Mouse (Mus musculus) forebrain, embryonic 11.5 days (tissue): Measurements from ENCODE around the gene Spire2. TPM values are rescaled to one million over a fixed set of nuclear protein-coding genes. Genes with fewer than 3 reads are reported as not detected.

ENCODE experiments used
- ATAC-seq: fragments of 200-750 bp; cut with Nextera tagmentation; replicated peaks from 2 replicates; pipeline ENCODE4 v1.8.0; 2017; ENCODE audit warnings: moderate TSS enrichment; ENCODE audit not compliant: low FRiP score
- DNase-seq: peaks from one replicate; pipeline ENCODE4 v3.0.0-alpha.2; 2017; ENCODE audit warnings: low spot score
- H3K27ac ChIP-seq: fragments of 300-500 bp; sonication (generic); 2 replicates; pipeline ENCODE4 v1.5.1; 2014; ENCODE audit warnings: low read depth, low read length
- H3K27me3 ChIP-seq: fragments of 300-500 bp; sonication (generic); 2 replicates; pipeline ENCODE4 v1.6.1; 2014; ENCODE audit warnings: mild to moderate bottlenecking, low read length, mixed read lengths; ENCODE audit not compliant: control insufficient read depth, insufficient read depth
- H3K36me3 ChIP-seq: fragments of 300-500 bp; sonication (generic); 2 replicates; pipeline ENCODE4 v1.6.1; 2014; ENCODE audit warnings: mild to moderate bottlenecking, low read length, moderate library complexity, mixed read lengths; ENCODE audit not compliant: control insufficient read depth, insufficient read depth
- H3K4me1 ChIP-seq: fragments of 300-500 bp; sonication (generic); replicated peaks from 2 replicates; pipeline ENCODE4 v1.6.1; 2014; ENCODE audit warnings: low read length, mixed read lengths; ENCODE audit not compliant: control insufficient read depth, insufficient read depth
- H3K4me2 ChIP-seq: fragments of 300-500 bp; sonication (generic); 2 replicates; pipeline ENCODE4 v1.6.1; 2014; ENCODE audit warnings: low read depth, mild to moderate bottlenecking, low read length, moderate library complexity, mixed read lengths; ENCODE audit not compliant: severe bottlenecking
- H3K4me3 ChIP-seq: fragments of 300-500 bp; sonication (generic); 2 replicates; pipeline ENCODE4 v1.5.1; 2014; ENCODE audit warnings: low read depth, low read length
- H3K9ac ChIP-seq: fragments of 300-500 bp; sonication (generic); 2 replicates; pipeline ENCODE4 v1.6.1; 2014; ENCODE audit warnings: low read length
- H3K9me3 ChIP-seq: fragments of 300-500 bp; sonication (generic); 2 replicates; pipeline ENCODE4 v1.6.1; 2016; ENCODE audit warnings: low read length, mixed read lengths; ENCODE audit not compliant: control insufficient read depth
- WGBS: fragments of 180-500 bp; shearing (Covaris S2); extraction: QIAGEN DNeasy Blood & Tissue Kit; methylation state at CpG from one replicate; pipeline ENCODE4 v1.1.7; 2014; 5-methylcytosine and 5-hydroxymethylcytosine counted together
- polyA plus RNA-seq: library from polyadenylated mRNA; unstranded; fragments of >200 nt; fragmentation: Nextera tagmentation; extraction: Ambion mirVana; gene quantifications from 2 replicates; pipeline ENCODE4 v1.2.1, GENCODE M21; 2014

Spire2 gene
- polyA plus RNA-seq, 1 experiment from 2014 or later: 13.4 TPM

DNA sequence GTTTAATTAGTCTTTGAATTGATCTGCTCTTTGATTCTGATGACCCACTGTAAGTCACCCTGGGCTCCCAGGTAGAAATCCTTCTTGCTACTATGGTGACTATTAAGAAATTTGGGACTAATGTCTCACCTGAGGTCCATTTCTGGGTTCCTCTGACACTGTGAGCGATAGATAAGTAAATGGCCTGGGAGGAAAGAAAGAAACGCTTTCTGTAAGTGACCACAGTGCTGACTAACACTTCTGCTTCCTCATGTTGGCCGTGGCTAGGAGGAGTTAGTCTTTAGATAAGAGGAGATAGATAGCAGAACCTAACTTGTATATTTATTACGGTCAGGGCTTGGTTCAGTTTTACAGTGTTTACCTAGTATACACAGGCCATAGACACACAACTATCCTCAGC is 3.2 kb upstream of the Spire2 start:
- DNase-seq: no peak
- H3K27me3 ChIP-seq: no peaks in the 10 kb centered on the region
- 88% methylated on average over 4 of the region's 4 CpGs for WGBS
- no peak overlapping the region for H3K4me2 ChIP-seq
- peaks cover 7% of the 10 kb centered on the region; the same call in 1 of the 2 replicates for H3K4me1 ChIP-seq
- no peak for ATAC-seq
- H3K36me3 ChIP-seq: no peaks in the 10 kb centered on the region
- no peak overlapping the region for H3K4me3 ChIP-seq
- H3K27ac ChIP-seq: no peak overlapping the region
- H3K9ac ChIP-seq: no peak overlapping the region
- no peaks in the 10 kb centered on the region for H3K9me3 ChIP-seq

DNA sequence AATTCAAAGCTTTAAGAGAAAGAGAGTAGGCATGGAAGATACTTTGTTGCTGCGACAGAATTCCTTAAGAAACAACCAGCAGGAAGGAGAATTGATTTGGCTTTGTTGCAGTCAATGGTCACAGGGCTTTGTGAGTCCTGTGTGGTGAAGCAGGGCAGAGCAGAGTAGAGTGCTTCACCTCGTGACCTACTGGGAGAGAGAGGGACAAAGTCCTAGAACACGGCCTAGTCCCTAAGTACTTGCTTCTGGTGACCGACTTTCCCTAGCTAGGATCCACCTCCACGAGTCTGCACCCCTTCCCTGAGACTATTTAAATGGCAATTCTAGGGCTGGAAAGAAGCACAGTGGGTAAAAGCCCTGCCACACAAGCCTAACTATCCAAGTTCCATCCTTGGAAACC is 2.6 kb upstream of the Spire2 start:
- H3K36me3 ChIP-seq: no peaks in the 10 kb centered on the region
- DNase-seq: no peak
- H3K9me3 ChIP-seq: no peaks in the 10 kb centered on the region
- H3K4me3 ChIP-seq: no peak overlapping the region
- H3K4me1 ChIP-seq: peaks cover 8% of the 10 kb centered on the region; the same call in 1 of the 2 replicates
- no peak overlapping the region for H3K9ac ChIP-seq
- no peaks in the 10 kb centered on the region for H3K27me3 ChIP-seq
- no peak overlapping the region for H3K27ac ChIP-seq
- WGBS: 71% methylated on average over 5 of the region's 5 CpGs
- no peak for ATAC-seq
- H3K4me2 ChIP-seq: no peak overlapping the region

DNA sequence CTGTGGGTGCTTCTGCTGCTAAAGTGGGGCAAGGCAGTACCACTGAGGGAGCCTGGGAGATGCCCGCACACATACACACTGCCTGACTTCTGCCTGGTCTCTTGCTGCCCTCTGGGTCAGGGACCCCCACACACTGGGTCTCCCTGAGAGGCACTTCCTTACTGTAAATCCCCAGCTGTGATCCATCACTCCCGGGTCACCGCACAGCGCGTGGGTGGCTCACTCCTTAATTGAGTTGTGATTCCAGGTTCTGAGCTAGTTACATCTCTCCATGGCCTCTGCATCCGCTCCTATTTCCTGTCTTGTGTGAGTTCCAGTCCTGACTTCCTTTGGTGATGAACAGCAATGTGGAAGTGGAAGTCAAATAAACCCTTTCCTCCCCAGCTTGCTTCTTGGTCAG is 1.8 kb upstream of the Spire2 start:
- no peak overlapping the region for H3K9ac ChIP-seq
- H3K27ac ChIP-seq: no peak overlapping the region
- H3K36me3 ChIP-seq: no peaks in the 10 kb centered on the region
- H3K4me1 ChIP-seq: peaks cover 8% of the 10 kb centered on the region; the same call in 1 of the 2 replicates
- no peaks in the 10 kb centered on the region for H3K27me3 ChIP-seq
- 82% methylated on average over 6 of the region's 6 CpGs for WGBS
- H3K4me2 ChIP-seq: no peak overlapping the region
- DNase-seq (no peak), ATAC-seq (no peak)
- H3K4me3 ChIP-seq: no peak overlapping the region
- H3K9me3 ChIP-seq: no peaks in the 10 kb centered on the region

DNA sequence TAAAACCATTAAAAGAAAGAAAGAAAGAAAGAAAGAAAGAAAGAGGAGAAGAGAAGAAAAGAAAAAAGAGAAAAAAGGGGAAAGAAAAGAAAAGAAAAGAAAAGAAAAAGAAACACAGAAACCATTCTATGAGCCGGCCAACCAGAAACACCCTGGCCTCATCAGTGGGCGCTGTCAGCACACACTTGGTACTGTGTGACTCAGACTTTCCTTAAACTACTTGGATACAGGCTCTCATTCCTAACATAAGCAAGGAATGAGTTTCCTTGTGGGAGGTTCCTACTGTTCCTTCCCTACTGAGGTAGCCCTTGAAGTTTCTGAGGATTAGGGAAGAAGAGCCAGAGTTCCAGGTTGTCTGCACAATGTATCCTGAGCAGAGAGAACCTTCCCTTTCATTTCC is 1.2 kb upstream of the Spire2 start:
- ATAC-seq (no peak), DNase-seq (no peak)
- Histone ChIP-seq H3K9me3 (no peaks in the 10 kb centered on the region), H3K4me3 (no peak overlapping the region), H3K36me3 (no peaks in the 10 kb centered on the region), H3K4me1 (peaks cover 8% of the 10 kb centered on the region; the same call in 1 of the 2 replicates), H3K9ac (no peak overlapping the region), H3K4me2 (no peak overlapping the region), H3K27ac (no peak overlapping the region), H3K27me3 (no peaks in the 10 kb centered on the region)
- WGBS: 87% methylated on average over 2 of the region's 2 CpGs

DNA sequence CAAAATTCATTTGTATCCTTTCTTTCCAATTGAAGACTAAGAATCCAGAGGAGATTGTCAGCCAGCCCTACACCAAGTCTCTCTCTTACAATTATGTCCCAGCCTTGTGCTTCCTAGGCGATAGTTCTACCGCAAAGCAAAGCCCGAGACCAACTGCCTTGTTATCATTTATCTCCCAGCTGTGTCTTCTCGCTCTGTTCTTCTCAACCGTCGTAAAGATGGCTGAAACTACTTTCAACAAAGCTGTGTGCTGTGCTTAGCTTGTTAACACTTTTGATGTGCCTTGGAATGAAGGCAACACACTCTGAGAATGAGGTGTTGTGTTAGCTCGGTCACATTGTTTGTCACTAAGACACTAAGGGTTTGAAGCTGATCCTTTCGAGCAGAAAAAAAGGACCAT is 703 bp upstream of the Spire2 start:
- peak overlapping the region; percentile 33; the same call in 1 of the 2 replicates for H3K27ac ChIP-seq
- ATAC-seq (no peak), DNase-seq (no peak)
- H3K9me3 ChIP-seq: no peaks in the 10 kb centered on the region
- H3K4me1 ChIP-seq: peaks cover 8% of the 10 kb centered on the region; the same call in 1 of the 2 replicates
- H3K4me2 ChIP-seq: peak overlapping the region; percentile 88
- no peaks in the 10 kb centered on the region for H3K36me3 ChIP-seq
- H3K27me3 ChIP-seq: no peaks in the 10 kb centered on the region
- no peak overlapping the region; the same call in 1 of the 2 replicates for H3K9ac ChIP-seq
- 41% methylated on average over 8 of the region's 8 CpGs for WGBS
- H3K4me3 ChIP-seq: peak overlapping the region; percentile 73

DNA sequence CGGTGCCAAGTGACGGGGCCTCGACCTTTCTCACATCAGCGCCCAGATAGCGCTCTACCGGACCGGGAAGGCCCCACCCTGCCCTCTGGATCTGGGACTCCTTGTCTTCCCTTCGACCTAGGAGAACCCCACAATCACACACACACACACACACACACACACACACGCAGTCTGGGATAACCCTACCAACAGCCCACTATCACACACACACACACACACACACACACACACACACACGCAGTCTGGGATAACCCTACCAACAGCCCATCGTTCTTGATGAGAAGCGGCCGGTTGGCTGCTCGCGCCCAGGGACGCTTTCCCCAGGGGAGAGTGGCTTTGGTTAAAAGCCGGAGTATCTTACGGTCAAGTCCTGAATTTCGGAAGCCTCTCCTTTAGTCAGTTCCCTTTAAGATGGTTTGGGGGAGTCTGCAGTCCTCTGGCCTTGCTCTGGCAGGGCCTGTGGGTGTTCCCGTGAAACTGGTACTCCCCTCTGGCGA is 626 bp downstream of the Spire2 start:
- Histone ChIP-seq H3K4me3 (peak overlapping the region; percentile 73), H3K9me3 (no peaks in the 10 kb centered on the region), H3K4me1 (peaks cover 8% of the 10 kb centered on the region; the same call in 1 of the 2 replicates), H3K27me3 (no peaks in the 10 kb centered on the region), H3K4me2 (peak overlapping the region; percentile 88), H3K36me3 (no peaks in the 10 kb centered on the region), H3K9ac (peak overlapping the region; percentile 74), H3K27ac (peak overlapping the region; percentile 59; the same call in 1 of the 2 replicates)
- 2% methylated on average over 19 of the region's 21 CpGs for WGBS
- DNase-seq (peak; percentile 60), ATAC-seq (peak; percentile 42)

DNA sequence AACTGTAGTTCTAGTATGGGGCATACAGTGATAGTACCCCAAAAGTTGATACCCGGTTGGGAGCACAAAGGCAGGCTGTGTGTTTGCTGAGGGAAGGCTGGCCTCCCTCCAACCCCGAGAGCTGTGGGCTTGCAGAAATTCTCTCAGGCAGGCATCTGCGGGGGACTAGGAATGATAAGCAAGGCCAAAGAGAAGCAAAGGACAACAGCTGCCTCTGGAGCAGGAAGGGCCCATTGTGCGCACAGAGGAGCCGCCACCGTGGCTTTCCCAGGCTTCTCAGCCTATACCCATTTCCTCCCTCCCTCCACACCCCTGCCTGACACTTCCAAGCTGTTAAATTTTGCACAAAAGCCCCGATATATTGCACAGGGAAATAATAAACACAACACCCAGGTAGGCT is 1.4 kb downstream of the Spire2 start:
- 4% methylated on average over 7 of the region's 7 CpGs for WGBS

DNA sequence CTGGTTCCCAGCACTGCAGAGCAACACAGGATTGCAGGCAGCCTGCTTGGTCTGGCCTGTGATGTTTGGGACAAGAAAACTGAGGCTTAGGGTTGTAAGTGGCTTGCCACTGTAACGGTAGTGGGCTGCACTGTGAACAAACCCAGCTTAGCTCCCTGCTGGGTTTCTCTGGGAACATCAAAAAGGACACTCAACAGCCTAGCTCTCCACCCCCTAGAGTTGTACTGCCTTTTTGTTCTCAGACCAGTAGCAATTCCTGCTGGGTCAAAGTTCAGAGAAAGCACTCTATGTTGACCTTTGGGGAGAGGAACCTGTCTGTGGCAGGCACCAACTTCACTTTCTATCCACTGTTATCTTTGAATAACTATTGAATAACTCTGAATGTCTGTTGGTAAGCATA is 2.0 kb downstream of the Spire2 start:
- Histone ChIP-seq H3K4me3 (peak overlapping the region; percentile 73), H3K36me3 (no peaks in the 10 kb centered on the region), H3K4me2 (peak overlapping the region; percentile 88; the same call in 1 of the 2 replicates), H3K27ac (no peak overlapping the region), H3K27me3 (no peaks in the 10 kb centered on the region), H3K4me1 (peaks cover 8% of the 10 kb centered on the region; the same call in 1 of the 2 replicates), H3K9me3 (no peaks in the 10 kb centered on the region), H3K9ac (no peak overlapping the region)
- no peak for DNase-seq
- WGBS: 0% methylated on average over 1 of the region's 1 CpGs
- ATAC-seq: no peak

More for the DNA sequence above, 1.4 kb downstream of the Spire2 start:
- H3K4me1 ChIP-seq: peaks cover 8% of the 10 kb centered on the region; the same call in 1 of the 2 replicates
- peak overlapping the region; percentile 73 for H3K4me3 ChIP-seq
- ATAC-seq (no peak), DNase-seq (no peak)
- peak overlapping the region; percentile 88 for H3K4me2 ChIP-seq
- H3K36me3 ChIP-seq: no peaks in the 10 kb centered on the region
- no peaks in the 10 kb centered on the region for H3K9me3 ChIP-seq
- no peak overlapping the region for H3K27ac ChIP-seq
- peak overlapping the region; percentile 74; the same call in 1 of the 2 replicates for H3K9ac ChIP-seq
- H3K27me3 ChIP-seq: no peaks in the 10 kb centered on the region

DNA sequence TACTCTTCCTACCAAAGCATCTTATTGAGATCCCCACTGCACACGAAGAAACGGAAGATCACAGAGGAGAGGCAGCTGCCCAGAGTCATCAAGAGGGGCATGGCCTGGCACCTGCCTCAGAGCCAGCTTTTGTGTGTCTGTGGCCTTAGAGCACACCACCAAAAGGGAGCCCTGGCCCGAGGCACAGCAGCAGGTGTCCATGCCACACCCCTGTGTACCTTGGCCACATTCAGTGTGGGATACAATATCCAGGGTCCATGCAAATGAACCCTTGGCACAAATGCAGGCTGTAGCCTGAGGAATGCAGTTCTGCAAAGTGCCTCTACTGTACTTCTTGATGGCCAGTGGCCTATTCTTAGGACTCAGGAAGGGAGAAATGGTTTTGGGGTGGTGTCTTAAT is 5.0 kb downstream of the Spire2 start:
- H3K4me1 ChIP-seq: peaks cover 8% of the 10 kb centered on the region; the same call in 1 of the 2 replicates
- no peak overlapping the region for H3K4me2 ChIP-seq
- no peaks in the 10 kb centered on the region for H3K27me3 ChIP-seq
- DNase-seq (no peak), ATAC-seq (no peak)
- no peaks in the 10 kb centered on the region for H3K9me3 ChIP-seq
- 88% methylated on average over 3 of the region's 3 CpGs for WGBS
- no peak overlapping the region for H3K9ac ChIP-seq
- no peak overlapping the region for H3K4me3 ChIP-seq
- no peaks in the 10 kb centered on the region for H3K36me3 ChIP-seq
- no peak overlapping the region for H3K27ac ChIP-seq
